Comparison of ENCODE assay signal across 20 mouse cellular contexts in the genomic region with DNA sequence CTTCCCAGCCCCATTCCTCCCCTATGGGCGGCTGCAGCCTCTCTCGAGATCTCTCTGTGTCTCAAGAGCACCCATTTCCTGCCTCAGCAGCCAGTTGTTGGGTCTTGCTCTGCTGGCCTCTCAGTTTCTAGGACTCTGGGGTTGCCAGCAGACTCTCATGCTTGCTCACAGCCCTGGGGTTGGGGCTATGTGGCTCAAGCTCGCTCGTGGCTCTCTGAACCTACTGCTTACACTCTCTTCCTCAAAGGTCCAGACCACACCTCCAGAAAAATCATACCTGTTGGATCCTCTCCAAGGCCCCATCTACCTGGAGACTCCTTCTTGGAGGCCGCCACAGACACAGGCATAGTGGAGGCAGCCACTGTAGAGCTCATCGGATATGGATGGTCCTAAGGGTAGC. TPM values are rescaled to one million over a fixed set of nuclear protein-coding genes. Genes with fewer than 3 reads are reported as not detected.
"Had no signal": no experiment of that assay in that cellular context is flagged by ENCODE, and none has a peak within 500 bp of the region (broad histone marks: within the 10 kb centered on the region; RNA-seq: fewer than 3 reads in every experiment).

No protein-coding gene starts in this region.

- H3K4me3 ChIP-seq: midbrain, embryonic 10.5 days; myocyte; neural tube, embryonic 13.5 days; neural tube, embryonic 15.5 days had no signal

- H3K4me2 ChIP-seq: lung, embryonic 14.5 days; neural tube, embryonic 13.5 days; neural tube, embryonic 15.5 days had no signal

- H3K9me3 ChIP-seq: midbrain, embryonic 10.5 days; neural tube, embryonic 13.5 days; neural tube, embryonic 15.5 days had no signal

- H3K9ac ChIP-seq: liver, embryonic 14.5 days; lung, embryonic 14.5 days; neural tube, embryonic 13.5 days; neural tube, embryonic 15.5 days had no signal

- DNase-seq: lung, adult 18-20 months; lung, embryonic 14.5 days; lung, postnatal 10 days; lung, postnatal 4 days; midbrain, embryonic 14.5 days; right cerebral cortex, adult 18-20 months; right cerebral cortex, postnatal 25 days; right cerebral cortex, postnatal 4 days; spleen, adult 18-20 months; thymus, adult 18-20 months; thymus, postnatal 25 days had no signal

- H3K27me3 ChIP-seq: neural tube, embryonic 13.5 days; neural tube, embryonic 15.5 days had no signal

- ATAC-seq: midbrain, embryonic 16.5 days had no signal

- H3K27ac ChIP-seq: liver, embryonic 14.5 days; midbrain, embryonic 10.5 days; neural tube, embryonic 13.5 days; neural tube, embryonic 15.5 days had no signal

- H3K36me3 ChIP-seq: midbrain, embryonic 10.5 days; neural tube, embryonic 13.5 days; neural tube, embryonic 15.5 days had no signal

- H3K4me1 ChIP-seq: neural tube, embryonic 13.5 days; neural tube, embryonic 15.5 days had no signal

RNA-seq across cellular contexts. Expression of a gene that starts 10.9 kb away (rescaled TPM):
- polyA plus RNA-seq: liver, embryonic 14.5 days; lung, embryonic 14.5 days; lung, embryonic 16.5 days; midbrain, embryonic 10.5 days; midbrain, embryonic 14.5 days; midbrain, embryonic 16.5 days; myocyte; neural tube, embryonic 11.5 days; neural tube, embryonic 15.5 days; stomach, embryonic 14.5 days had no signal
